Mouse (Mus musculus): ENCODE results near the gene Cacng2. TPM values are rescaled to one million over a fixed set of nuclear protein-coding genes. Genes with fewer than 3 reads are reported as not detected.

The Cacng2 gene
- total RNA-seq (2015; ENCODE audit: low replicate concordance) (not detected in 2 replicates), total RNA-seq (2017; ENCODE audit: low replicate concordance) (not detected in 2 replicates)

GRCm38 (mm10) chr15:78119704-78120103 is at the start of gene Cacng2:
TSS of gene Cacng2 (minus strand) at chr15:78120028.
- ATAC-seq (replicated peaks; ENCODE audit: low FRiP score, poor library complexity, severe bottlenecking), result 0 out of 2 replicates have a peak, but pooled peaks have one; percentile 47

GRCm38 (mm10) chr15:78169566-78169965 is 49.7 kb upstream of the Cacng2 start:
- ATAC-seq (replicated peaks; ENCODE audit: low FRiP score, poor library complexity, severe bottlenecking), result no peak

GRCm38 (mm10) chr15:78165292-78165691 is 45.5 kb upstream of the Cacng2 start:
- no peak for ATAC-seq (replicated peaks; ENCODE audit: low FRiP score, poor library complexity, severe bottlenecking)

GRCm38 (mm10) chr15:78164466-78164865 is 44.6 kb upstream of the Cacng2 start:
- no peak for ATAC-seq (replicated peaks; ENCODE audit: low FRiP score, poor library complexity, severe bottlenecking)

GRCm38 (mm10) chr15:78161946-78162345 is 42.1 kb upstream of the Cacng2 start:
- ATAC-seq (replicated peaks; ENCODE audit: low FRiP score, poor library complexity, severe bottlenecking), result no peak

- ATAC-seq (replicated peaks; ENCODE audit: low FRiP score, poor library complexity, severe bottlenecking), result no peak
Measured at GRCm38 (mm10) chr15:78158335-78158734, 38.5 kb upstream of the Cacng2 start.

GRCm38 (mm10) chr15:78157824-78158223 is 38.0 kb upstream of the Cacng2 start:
- ATAC-seq (replicated peaks; ENCODE audit: low FRiP score, poor library complexity, severe bottlenecking), result no peak

GRCm38 (mm10) chr15:78157330-78157729 is 37.5 kb upstream of the Cacng2 start:
- no peak for ATAC-seq (replicated peaks; ENCODE audit: low FRiP score, poor library complexity, severe bottlenecking)

GRCm38 (mm10) chr15:78155421-78155820 is 35.6 kb upstream of the Cacng2 start:
- no peak for ATAC-seq (replicated peaks; ENCODE audit: low FRiP score, poor library complexity, severe bottlenecking)

GRCm38 (mm10) chr15:78153045-78153775 is 33.4 kb upstream of the Cacng2 start:
- no peak for ATAC-seq (replicated peaks; ENCODE audit: low FRiP score, poor library complexity, severe bottlenecking)

GRCm38 (mm10) chr15:78148565-78148964 is 28.7 kb upstream of the Cacng2 start:
- ATAC-seq (replicated peaks; ENCODE audit: low FRiP score, poor library complexity, severe bottlenecking), result no peak

- no peak for ATAC-seq (replicated peaks; ENCODE audit: low FRiP score, poor library complexity, severe bottlenecking)
Measured at GRCm38 (mm10) chr15:78140226-78140625, 20.4 kb upstream of the Cacng2 start.

GRCm38 (mm10) chr15:78134606-78135005 is 14.8 kb upstream of the Cacng2 start:
- ATAC-seq (replicated peaks; ENCODE audit: low FRiP score, poor library complexity, severe bottlenecking), result no peak

GRCm38 (mm10) chr15:78133389-78133788 is 13.6 kb upstream of the Cacng2 start:
- no peak for ATAC-seq (replicated peaks; ENCODE audit: low FRiP score, poor library complexity, severe bottlenecking)

- ATAC-seq (replicated peaks; ENCODE audit: low FRiP score, poor library complexity, severe bottlenecking), result no peak
Measured at GRCm38 (mm10) chr15:78119248-78119647, 580 bp downstream of the Cacng2 start.

- no peak for ATAC-seq (replicated peaks; ENCODE audit: low FRiP score, poor library complexity, severe bottlenecking)
Measured at GRCm38 (mm10) chr15:78118275-78118995, 1.4 kb downstream of the Cacng2 start.

- no peak for ATAC-seq (replicated peaks; ENCODE audit: low FRiP score, poor library complexity, severe bottlenecking)
Measured at GRCm38 (mm10) chr15:78117731-78118130, 2.1 kb downstream of the Cacng2 start.

GRCm38 (mm10) chr15:78116936-78117335 is 2.9 kb downstream of the Cacng2 start:
- ATAC-seq (replicated peaks; ENCODE audit: low FRiP score, poor library complexity, severe bottlenecking), result no peak

- no peak for ATAC-seq (replicated peaks; ENCODE audit: low FRiP score, poor library complexity, severe bottlenecking)
Measured at GRCm38 (mm10) chr15:78116244-78116643, 3.6 kb downstream of the Cacng2 start.

- ATAC-seq (replicated peaks; ENCODE audit: low FRiP score, poor library complexity, severe bottlenecking), result no peak
Measured at GRCm38 (mm10) chr15:78099516-78099915, 20.3 kb downstream of the Cacng2 start.

GRCm38 (mm10) chr15:78096004-78096403 is 23.8 kb downstream of the Cacng2 start:
- ATAC-seq (replicated peaks; ENCODE audit: low FRiP score, poor library complexity, severe bottlenecking), result no peak
